Mouse (Mus musculus) lung, embryonic 14.5 days (tissue): ENCODE data around the gene Atp6v0a1. TPM values are rescaled to one million over a fixed set of nuclear protein-coding genes. Genes with fewer than 3 reads are reported as not detected.

ENCODE experiments used
- ATAC-seq: fragments of 200-750 bp; cut with Nextera tagmentation; 2 replicates; pipeline ENCODE4 v1.8.0; 2017; ENCODE audit warnings: mild to moderate bottlenecking, moderate TSS enrichment, moderate library complexity; ENCODE audit not compliant: insufficient read depth
- DNase-seq: peaks from one replicate; pipeline ENCODE4 v3.0.0-alpha.2; 2015
- H3K27ac ChIP-seq: fragments of 300-500 bp; sonication (generic); 2 replicates; pipeline ENCODE4 v1.5.1; 2014; ENCODE audit warnings: low read depth, mild to moderate bottlenecking, moderate library complexity
- H3K27me3 ChIP-seq: fragments of 300-500 bp; sonication (generic); 2 replicates; pipeline ENCODE4 v1.6.1; 2014; ENCODE audit warnings: low read length, control low read depth; ENCODE audit not compliant: insufficient read depth
- H3K36me3 ChIP-seq: fragments of 300-500 bp; sonication (generic); 2 replicates; pipeline ENCODE4 v1.6.1; 2014; ENCODE audit warnings: control low read depth; ENCODE audit not compliant: insufficient read depth
- H3K4me1 ChIP-seq: fragments of 300-500 bp; sonication (generic); 2 replicates; pipeline ENCODE4 v1.6.1; 2014; ENCODE audit warnings: antibody characterized with exemption, control low read depth; ENCODE audit not compliant: insufficient read depth
- H3K4me2 ChIP-seq: fragments of 300-500 bp; sonication (generic); 2 replicates; pipeline ENCODE4 v1.6.1; 2014; ENCODE audit warnings: mild to moderate bottlenecking
- H3K4me3 ChIP-seq: fragments of 300-500 bp; sonication (generic); 2 replicates; pipeline ENCODE4 v1.5.1; 2014; ENCODE audit warnings: low read depth, low read length
- H3K9ac ChIP-seq: fragments of 300-500 bp; sonication (generic); 2 replicates; pipeline ENCODE4 v1.6.1; 2014
- H3K9me3 ChIP-seq: fragments of 300-500 bp; sonication (generic); 2 replicates; pipeline ENCODE4 v1.6.1; 2016; ENCODE audit warnings: low read depth, low read length, control low read depth
- CTCF ChIP-seq: IDR thresholded peaks from 2 replicates; pipeline ENCODE4 v1.5.1; 2016; ENCODE audit warnings: antibody characterized with exemption, low read depth
- whole genome bisulfite sequencing: fragments of 180-500 bp; shearing (Covaris S2); extraction: QIAGEN DNeasy Blood & Tissue Kit; methylation state at CpG from one replicate; pipeline ENCODE4 v1.1.7; 2014; 5-methylcytosine and 5-hydroxymethylcytosine counted together
- polyA plus RNA-seq: library from polyadenylated mRNA; unstranded; fragments of >200 nt; fragmentation: Nextera tagmentation; extraction: Ambion mirVana; gene quantifications from 2 replicates; pipeline ENCODE4 v1.2.1, GENCODE M21; 2014

Gene Atp6v0a1
- polyA plus RNA-seq, 1 experiment from 2014 or later, result 38.0 TPM

DNA sequence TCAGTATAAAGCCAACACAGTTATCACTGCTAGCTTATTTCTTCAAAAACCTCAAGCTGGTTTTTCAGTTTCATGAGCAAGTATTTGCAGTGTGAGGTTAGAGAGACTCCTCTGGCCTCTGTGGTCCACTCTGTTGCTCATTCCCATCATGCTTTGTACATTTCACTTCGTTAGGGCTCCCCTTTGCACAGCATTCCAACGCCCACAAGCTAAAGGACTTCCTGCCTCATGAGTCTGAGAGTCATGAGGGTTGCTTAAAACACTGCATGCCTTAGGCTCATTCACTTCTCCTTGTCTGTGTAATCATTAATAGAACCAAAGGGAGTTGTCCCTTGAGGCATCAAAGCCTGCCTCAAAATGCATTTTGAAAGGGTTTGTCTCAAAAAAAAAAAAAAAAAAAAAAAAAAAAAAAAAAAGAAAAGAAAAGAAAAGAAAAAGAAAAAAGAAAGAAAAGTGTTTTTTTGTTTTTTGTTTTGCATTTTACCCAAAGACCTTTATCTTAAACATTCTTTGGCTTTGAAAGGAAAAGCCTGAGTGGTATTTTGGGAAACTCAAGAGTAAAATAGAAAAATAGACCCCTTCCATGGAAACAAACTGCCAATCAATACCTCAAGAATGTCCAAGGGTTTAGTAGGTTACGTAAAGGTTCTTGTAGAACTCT, 6.1 kb upstream of the Atp6v0a1 start:
- Histone ChIP-seq H3K27ac (0 out of 2 replicates have a peak overlapping the region, but pooled peaks have one; percentile 21), H3K27me3 (no peaks in the 10 kb centered on the region), H3K9ac (no peak overlapping the region), H3K4me1 (no peaks in the 10 kb centered on the region), H3K36me3 (no peaks in the 10 kb centered on the region), H3K4me3 (no peak overlapping the region), H3K4me2 (no peak overlapping the region), H3K9me3 (no peaks in the 10 kb centered on the region)
- DNase-seq, result peak; percentile 66
- ATAC-seq, result no peak
- WGBS, result 31% methylated on average over 3 of the region's 3 CpGs
- TF ChIP-seq CTCF, result no peak

DNA sequence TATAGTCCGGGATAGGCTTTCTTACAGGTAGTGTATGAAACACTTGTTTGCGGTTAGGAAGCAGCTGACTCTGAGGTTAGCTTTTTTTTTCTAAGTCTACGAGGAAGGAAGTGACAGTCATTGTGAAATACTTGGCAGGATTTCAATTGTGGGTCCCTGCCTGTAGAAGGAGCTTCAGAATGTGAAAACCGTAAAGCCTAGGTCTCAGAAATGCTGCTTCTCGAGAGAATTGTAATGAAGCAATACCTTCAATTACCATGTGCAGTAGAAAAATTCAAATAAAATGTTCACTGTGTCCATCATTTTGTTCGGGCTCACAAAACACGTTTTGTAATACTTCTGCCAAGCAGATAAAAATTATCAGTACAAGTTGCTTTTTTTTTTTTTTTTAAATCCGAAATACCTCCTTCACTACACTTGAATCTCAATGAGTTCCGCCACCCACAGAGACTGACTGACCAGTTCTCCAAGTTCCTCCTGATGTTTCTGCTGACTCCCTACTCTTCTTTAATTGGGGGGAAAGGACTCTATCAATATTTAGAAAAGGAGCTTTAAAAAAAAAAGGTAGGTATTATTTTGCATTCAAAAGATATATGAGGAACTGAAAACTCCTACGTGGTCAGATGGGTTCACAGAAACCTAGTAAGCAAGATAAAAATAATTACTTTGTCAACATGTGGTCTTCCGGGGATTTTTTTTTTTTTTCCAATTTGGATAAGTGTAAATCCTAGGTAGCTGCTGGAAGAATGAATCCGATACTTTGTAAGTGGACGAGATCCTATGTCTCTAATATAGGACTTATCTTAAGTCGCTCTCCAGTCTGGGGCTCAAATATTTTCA, 826 bp upstream of the Atp6v0a1 start:
- Histone ChIP-seq H3K4me3 (peak overlapping the region; percentile 56), H3K27ac (peak overlapping the region; percentile 72), H3K9me3 (no peaks in the 10 kb centered on the region), H3K4me2 (peak overlapping the region; percentile 76), H3K9ac (peak overlapping the region; percentile 3; the same call in 1 of the 2 replicates), H3K27me3 (no peaks in the 10 kb centered on the region), H3K4me1 (no peaks in the 10 kb centered on the region; the same call in 1 of the 2 replicates), H3K36me3 (peaks cover 10% of the 10 kb centered on the region)
- WGBS, result 29% methylated on average over 14 of the region's 14 CpGs
- DNase-seq (peak; percentile 83), ATAC-seq (no peak)
- TF ChIP-seq CTCF, result no peak

DNA sequence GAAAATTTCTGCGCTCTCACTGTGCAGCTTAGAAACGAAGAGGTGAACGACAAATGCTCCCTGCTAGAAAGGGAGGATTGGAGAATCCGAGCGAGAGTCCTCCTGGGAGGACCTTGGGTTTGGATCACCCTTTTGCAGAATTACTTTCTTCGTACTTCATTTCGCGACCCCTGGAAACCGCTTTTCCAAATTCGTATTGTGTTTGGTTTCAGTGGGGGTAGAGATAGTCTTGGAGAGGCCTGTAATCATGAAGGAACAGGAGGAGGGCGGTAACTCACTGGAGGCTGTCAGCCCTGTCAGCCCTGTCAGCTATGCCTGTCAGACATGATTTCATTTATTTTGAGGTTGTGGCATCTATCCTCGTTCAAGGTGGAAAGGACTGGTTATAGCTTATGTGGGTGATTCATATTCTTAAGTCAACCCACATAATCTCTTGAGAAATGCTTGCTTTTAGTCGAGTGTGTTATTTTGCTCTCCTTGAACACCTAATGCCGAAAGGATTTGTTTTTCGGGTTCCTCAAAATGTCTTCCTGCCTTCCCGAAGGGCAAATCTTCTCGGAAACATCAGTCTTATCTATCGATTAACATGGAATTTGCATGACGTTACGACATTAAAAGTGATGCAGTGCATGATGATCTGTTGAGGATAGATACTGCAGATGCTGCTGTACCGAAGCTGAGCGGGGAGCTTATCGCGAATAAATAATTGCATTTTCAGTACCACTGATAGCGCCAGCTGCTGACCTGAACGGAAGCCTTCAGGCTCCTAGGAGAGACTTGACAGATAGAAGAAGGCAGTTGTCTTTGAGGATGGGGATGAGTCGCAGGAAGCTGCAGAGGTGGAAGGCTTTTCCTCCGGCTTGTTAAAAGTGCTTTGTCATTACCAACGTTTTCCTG, 884 bp downstream of the Atp6v0a1 start:
- peak; percentile 41 for DNase-seq
- H3K36me3 ChIP-seq, result peaks cover 24% of the 10 kb centered on the region

DNA sequence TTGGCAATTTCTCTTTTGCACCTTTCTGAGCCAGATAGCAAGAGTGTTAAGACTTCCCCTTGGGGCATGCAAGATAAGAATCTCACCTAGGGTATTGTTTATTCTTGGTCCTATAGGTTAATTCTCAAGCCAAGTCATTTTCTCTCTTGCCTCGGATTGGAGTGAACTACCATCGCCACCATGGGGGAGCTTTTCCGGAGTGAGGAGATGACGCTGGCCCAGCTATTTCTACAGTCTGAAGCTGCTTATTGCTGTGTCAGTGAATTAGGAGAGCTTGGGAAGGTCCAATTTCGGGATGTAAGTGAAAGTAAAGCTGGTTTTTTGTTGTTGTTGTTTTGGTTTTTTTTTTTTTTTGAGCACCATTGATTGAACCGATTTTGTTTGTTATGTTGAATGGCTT, 2.4 kb downstream of the Atp6v0a1 start:
- TF ChIP-seq CTCF, result no peak
- ATAC-seq (no peak), DNase-seq (no peak)
- WGBS, result 76% methylated on average over 6 of the region's 6 CpGs
- Histone ChIP-seq H3K27me3 (no peaks in the 10 kb centered on the region), H3K9ac (no peak overlapping the region), H3K36me3 (peaks cover 24% of the 10 kb centered on the region), H3K4me1 (no peaks in the 10 kb centered on the region; the same call in 1 of the 2 replicates), H3K4me3 (no peak overlapping the region), H3K9me3 (no peaks in the 10 kb centered on the region), H3K27ac (no peak overlapping the region), H3K4me2 (peak overlapping the region; percentile 5; the same call in 1 of the 2 replicates)

More for the DNA sequence above, 884 bp downstream of the Atp6v0a1 start:
- Histone ChIP-seq H3K27me3 (no peaks in the 10 kb centered on the region), H3K9ac (peak overlapping the region; percentile 69), H3K4me3 (peak overlapping the region; percentile 56), H3K4me1 (no peaks in the 10 kb centered on the region; the same call in 1 of the 2 replicates), H3K9me3 (no peaks in the 10 kb centered on the region), H3K27ac (peak overlapping the region; percentile 71), H3K4me2 (peak overlapping the region; percentile 76)
- no peak for ATAC-seq
- 4% methylated on average over 29 of the region's 29 CpGs for WGBS
- TF ChIP-seq CTCF, result no peak

DNA sequence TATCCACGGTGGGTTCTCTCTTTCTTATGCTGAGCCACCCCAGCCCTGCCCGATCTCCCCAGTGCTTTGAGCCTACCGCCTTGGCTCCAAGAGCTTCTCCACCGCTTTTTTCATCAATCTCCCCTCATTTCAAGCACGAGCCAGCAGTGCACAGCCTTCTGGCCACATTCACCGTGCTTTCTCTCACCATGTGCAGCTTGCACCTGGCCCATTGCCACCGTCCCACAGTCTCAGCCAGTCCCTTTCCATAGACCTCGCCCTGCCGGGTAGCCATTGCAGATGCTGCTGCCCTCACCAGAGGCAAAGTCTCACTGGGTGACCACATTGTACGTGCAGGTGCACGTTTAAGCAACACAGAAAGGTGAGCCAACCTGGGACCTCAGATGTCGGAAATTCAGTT, 14.1 kb downstream of the Atp6v0a1 start:
- peaks cover 67% of the 10 kb centered on the region for H3K36me3 ChIP-seq
- TF ChIP-seq CTCF, result no peak
- 82% methylated on average over 12 of the region's 12 CpGs for WGBS

DNA sequence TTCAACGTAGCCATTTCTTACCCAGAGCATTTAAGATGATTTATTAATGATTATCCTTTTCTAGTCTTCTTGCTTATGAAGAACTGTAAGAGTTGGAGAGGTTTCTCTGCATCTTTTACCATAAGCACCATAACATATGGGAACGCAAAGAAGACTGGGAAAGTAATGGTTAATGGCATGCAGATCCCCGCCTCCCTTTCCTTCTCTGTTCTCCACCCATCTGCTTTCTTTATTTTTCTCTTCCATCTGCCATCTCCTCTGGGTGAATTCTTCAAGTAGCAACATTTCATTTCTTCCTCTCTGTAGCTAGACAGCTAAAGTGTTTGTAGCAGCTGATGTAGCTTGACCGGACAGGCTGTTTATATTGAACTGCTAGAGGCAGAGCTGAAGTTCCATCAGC, 14.7 kb downstream of the Atp6v0a1 start:
- DNase-seq, result no peak
- TF ChIP-seq CTCF, result no peak
- Histone ChIP-seq H3K4me1 (no peaks in the 10 kb centered on the region), H3K36me3 (peaks cover 69% of the 10 kb centered on the region), H3K4me3 (no peak overlapping the region), H3K9ac (no peak overlapping the region), H3K27ac (no peak overlapping the region), H3K27me3 (no peaks in the 10 kb centered on the region), H3K4me2 (no peak overlapping the region), H3K9me3 (no peaks in the 10 kb centered on the region)
- WGBS, result 74% methylated on average over 4 of the region's 4 CpGs
- no peak for ATAC-seq

More for the DNA sequence above, 14.1 kb downstream of the Atp6v0a1 start:
- H3K27me3 ChIP-seq, result no peaks in the 10 kb centered on the region
- H3K4me3 ChIP-seq, result no peak overlapping the region
- DNase-seq (no peak), ATAC-seq (no peak)
- no peaks in the 10 kb centered on the region for H3K9me3 ChIP-seq
- H3K9ac ChIP-seq, result no peak overlapping the region
- H3K4me1 ChIP-seq, result no peaks in the 10 kb centered on the region
- no peak overlapping the region for H3K27ac ChIP-seq
- no peak overlapping the region for H3K4me2 ChIP-seq
